Mouse (Mus musculus) layer of hippocampus, adult 11-12 months (tissue): ENCODE data around the gene Wdr19.
A peak's percentile ranks its signal among the peaks of the same experiment; 100 is the strongest.

Source experiments
- DNase-seq: peaks from one replicate; pipeline ENCODE4 v3.0.0; 2022; ENCODE audit warnings: low spot score

The Wdr19 gene

DNA sequence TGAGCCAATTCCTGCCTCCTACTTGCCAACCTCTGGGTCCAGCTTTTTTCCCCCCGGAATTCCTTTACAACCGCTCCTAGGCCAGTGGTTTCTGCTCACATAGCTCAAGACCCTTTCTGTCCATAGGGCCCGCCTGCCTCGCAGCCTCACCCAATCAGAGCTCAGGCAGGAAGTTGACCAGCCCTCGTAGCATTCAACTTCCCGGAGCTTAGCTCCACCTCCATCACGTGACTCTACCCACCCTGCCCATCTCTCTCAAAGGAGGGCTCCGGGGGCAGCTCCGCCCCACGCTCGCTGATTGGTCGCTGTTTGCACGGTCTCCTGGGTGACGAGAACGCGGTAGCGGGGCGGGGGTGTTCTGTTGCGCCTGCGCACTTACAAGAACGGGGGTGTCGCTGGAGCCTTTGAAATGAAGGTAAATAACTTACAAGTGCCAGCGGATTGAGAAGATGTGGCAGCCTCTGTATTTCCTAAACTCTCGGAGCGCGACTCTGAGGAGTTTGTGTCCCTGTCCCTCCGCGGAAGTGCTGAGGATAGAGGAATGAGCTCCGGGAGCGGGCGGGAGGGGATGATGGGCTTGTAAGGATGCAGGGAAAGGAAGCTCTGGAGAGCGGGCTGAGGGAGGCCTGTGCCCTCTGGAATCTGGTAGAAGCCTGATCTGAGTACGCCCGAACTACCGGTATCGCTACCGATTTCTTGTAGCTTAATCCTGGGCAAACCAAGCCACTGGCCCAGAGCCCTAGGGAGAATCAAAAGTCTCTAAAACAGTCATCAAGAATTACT lies at the start of gene Wdr19:
Gene Wdr19 (plus strand): TSS at position 351 of the 783 bp plus-strand sequence.
- DNase-seq: peak; percentile 99

DNA sequence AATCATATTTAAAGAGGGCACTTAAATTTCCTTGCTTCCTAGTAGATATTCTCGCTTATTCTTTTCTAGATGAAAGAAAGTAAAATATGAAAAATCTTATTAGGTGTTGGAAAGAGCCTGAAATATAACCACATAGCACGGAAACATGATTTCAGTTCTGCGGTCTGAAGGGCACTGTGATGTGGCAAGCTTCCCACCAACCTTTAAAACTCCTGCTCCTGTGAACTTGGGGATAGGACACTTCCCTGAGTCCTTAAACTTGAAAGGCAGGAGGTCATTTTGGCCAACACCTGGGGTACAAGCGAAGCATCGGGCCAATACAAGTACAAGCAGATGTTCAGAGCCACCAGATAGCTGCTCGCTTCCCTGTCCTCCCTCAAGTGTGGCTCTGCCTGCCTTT lies 49.8 kb upstream of the Wdr19 start:
- DNase-seq: no peak

DNA sequence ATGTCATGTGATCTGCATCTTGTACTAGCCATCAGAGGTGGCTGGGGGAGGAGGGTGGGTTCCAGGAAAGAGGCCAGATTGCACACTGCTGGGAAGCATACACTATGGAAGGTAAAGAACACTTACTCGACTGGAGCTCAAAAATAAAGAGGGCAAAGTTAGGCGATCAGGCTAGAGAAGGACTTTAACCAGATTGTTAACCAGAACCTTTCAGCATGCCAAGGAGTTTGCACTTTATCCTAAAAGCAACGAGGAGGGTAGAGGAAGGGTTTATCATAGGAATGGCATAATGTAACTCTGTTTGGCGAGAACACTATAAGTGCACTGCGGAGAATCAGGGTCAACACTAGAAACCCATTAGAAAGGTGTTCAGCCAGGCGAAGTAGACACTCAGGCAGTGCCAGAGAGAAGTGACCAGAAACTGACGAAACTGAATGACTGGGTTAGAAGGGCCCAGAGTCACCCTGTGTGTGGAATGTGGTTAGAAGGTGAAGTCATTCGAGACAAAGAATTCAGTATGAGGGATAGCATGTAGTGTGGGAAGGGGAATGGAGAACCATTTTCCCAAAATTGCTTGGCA lies 49.0 kb upstream of the Wdr19 start:
- DNase-seq: no peak

DNA sequence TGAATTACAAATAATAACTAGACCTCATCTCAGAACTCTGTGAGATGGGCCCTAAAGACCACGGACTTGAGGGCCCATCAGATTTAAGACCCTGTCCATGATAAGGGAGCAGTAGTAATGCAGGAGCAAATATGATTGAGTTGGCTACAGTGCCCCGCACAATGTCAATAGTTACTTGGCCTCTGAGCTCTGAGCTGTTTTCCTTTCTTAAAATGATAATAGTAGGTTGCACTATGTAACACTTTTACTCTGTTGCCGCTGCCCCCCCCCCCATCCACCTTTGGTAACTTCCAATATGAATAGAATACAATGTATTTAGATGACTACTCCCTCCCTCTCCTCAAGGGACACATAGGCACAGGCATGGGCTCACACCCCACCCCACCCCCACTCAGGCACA lies 48.2 kb upstream of the Wdr19 start:
- DNase-seq: no peak

DNA sequence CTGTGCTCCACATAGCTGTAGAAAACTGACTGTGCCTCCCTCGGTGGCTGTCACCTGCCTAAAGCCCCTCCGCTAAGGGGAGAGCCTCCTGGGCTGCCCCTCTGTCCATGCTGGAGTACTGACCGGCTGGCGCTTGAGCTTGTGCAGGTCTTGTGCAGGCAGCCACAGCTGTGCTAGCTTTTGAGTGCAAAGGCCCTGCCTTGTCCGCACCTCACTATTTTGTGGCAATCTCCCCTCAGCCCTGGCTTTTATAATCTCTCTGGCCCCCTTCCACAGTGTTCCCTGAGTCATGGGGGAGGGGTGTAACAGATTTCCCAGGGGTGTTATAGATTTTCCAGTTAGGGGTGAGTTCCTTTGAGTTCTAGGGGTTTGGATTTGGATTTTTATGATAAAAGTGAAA lies 47.7 kb upstream of the Wdr19 start:
- no peak for DNase-seq

DNA sequence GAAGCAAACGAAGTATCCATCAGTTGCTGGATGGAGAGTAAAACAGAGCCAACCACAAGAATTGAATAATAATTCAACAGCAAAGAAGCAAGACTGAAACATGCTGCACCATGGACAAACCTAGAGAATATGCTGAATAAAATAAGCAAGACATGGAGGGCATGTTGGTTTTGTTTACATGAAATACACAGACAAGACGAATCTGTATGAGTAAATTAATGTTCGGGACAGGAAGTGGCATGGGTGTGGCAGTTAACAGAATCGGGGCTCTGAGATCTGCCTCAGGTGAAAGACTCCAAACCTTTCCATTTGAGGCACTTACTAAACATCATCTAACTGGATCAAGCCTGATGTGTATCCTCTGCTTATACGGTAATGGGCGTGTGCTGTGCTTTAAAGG lies 45.2 kb upstream of the Wdr19 start:
- DNase-seq: no peak

DNA sequence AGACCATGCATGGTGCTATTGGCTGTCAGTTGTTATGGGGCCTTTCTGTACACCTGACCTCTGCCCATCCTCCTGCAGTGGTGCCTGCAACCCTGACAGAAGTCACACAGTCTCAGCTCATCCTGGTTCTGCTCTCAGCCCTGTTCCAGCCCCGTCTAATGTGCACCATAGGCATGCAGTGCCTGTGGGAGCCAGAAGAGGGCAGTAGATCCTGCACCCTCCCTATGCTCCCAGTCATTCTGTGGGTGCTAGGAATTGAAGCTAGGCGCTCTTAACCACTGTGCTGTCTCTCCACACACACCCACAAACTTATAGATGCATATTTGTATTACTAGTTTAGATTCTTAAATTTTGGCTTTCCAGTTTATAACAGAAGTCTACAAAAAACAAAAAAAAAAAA lies 42.6 kb upstream of the Wdr19 start:
- DNase-seq: no peak

DNA sequence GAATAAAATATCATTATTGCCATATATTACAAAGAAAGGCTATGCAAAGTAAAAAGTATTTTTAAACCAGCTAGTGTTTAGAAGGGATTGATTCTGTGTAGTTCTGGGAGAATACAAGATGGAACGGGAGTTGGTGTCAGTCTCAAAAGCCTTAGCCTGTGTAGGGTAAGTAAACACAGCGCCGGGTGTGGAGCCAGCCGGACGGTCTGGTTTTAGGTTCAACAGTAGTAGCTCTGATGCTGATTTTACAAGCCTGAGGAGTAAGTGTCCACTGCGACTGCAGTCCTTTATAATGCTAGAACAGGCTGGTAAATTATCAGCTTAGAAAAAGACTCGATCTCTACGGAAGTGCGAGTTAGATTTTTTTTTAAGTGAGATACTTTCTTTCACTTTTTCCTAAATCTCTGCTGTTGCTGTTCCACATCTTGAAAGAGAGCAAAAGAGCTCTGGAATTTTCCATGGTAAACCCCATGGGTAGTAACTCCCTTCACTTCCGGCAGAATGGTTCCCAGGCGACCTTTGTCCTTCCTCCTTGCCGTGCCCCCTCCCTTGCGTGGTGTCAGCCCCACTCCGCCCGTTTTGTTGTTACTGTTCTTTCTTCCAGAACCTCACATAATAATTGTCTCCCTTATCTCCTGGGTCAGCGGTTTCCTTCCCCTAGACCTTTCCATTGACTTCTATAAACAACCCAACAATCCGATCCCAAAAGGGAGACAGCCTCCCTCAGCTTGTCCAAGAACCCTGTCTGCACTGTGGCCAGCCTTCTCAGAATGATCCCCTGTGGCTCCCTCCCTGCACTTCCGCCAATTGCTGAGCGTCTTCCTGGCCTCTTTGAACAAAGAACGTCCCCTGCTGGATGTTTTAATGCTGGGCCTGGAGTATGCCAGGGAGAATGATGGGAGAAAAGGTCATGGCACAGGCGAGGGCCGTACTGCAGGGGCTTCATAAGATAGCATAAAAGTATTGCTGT lies 41.8 kb upstream of the Wdr19 start:
- no peak for DNase-seq

DNA sequence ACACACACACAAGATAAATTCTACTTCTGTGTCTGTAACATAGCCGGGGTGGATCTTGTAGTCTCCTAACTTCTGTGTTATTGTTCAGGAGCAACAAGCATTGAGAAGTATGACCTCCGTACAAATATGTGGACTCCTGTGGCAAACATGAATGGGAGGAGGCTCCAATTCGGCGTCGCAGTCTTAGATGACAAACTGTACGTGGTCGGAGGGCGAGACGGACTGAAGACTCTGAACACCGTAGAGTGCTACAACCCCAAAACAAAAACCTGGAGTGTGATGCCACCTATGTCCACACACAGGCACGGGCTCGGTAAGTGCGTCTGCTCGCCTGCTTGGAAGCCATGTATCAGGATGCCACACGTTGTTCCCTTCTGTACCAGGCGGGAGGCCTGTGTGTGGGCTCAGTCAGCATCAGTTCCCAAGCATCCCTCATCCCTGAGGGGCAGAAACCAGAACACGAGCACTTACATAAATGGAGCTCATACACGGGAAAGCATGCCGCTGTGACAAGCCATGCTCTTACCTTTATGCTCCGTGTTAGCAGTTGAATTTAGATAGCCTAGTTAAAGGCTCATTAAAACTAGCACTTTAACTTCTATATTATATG lies 40.7 kb upstream of the Wdr19 start:
- DNase-seq: peak; percentile 47

DNA sequence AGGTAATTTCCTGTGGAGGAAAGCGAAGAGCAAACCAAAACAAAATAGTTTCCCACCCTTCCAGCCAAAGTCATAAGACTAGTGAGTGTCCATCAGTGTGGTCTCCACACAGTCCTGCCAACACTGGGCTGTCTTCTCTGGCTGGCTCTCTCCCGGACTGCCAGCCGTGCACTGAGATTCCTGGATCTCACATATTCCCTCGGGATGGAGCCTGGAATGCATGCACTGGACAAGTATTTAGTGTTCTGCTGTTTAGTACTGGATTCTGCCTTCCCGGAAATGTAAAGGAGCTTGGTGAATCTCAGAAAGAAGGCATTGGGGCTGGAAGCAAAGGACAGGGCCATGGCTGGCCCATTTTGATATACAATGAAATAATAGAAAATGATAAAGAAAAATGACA lies 36.5 kb upstream of the Wdr19 start:
- DNase-seq: no peak

DNA sequence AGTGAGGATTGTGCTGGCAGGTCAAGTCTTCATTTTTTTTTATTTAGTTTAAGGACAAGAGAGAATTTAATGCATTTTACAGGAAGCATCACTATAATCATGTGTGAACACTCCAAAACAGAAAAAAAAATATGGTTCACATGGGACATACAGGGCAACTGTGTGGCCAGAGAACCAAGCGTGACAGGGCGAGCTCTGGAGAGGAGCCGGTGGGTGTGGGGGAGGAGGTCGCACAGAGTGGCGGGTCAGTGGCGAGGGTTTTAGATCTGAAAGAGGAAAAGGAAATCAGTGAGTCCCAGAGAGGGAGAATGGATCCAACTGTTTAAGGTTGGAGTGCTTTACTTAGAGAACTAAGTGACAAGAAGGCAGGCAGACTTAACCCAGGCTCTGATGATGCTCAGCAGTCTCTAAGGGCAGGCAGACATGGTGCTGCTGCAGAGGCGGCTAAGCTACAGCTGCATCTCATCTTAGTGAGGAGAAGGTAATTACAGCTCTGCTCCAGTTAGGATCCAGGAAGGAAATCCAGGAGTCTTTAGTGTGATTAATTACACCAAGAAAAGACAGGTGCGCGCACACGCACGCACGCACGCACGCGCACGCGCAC lies 35.9 kb upstream of the Wdr19 start:
- DNase-seq: no peak

DNA sequence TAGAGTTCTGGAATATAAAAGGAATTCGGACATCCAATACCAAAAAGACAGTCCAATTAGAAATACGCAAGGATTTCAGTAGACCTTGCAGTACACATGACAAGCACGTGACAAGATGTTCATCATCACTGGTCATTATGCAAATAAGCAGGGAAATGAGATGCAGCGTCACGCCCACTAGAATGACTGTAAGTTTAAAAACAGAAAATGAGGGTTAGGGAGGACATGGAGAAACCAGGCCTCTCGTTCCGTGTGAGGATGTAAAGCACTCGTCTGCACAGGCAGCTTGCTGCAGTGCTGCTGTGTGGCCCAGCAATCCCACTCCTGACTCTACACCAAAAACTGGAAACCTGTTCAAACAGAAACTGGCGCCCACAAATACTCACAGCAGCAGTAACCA lies 29.3 kb upstream of the Wdr19 start:
- no peak for DNase-seq

DNA sequence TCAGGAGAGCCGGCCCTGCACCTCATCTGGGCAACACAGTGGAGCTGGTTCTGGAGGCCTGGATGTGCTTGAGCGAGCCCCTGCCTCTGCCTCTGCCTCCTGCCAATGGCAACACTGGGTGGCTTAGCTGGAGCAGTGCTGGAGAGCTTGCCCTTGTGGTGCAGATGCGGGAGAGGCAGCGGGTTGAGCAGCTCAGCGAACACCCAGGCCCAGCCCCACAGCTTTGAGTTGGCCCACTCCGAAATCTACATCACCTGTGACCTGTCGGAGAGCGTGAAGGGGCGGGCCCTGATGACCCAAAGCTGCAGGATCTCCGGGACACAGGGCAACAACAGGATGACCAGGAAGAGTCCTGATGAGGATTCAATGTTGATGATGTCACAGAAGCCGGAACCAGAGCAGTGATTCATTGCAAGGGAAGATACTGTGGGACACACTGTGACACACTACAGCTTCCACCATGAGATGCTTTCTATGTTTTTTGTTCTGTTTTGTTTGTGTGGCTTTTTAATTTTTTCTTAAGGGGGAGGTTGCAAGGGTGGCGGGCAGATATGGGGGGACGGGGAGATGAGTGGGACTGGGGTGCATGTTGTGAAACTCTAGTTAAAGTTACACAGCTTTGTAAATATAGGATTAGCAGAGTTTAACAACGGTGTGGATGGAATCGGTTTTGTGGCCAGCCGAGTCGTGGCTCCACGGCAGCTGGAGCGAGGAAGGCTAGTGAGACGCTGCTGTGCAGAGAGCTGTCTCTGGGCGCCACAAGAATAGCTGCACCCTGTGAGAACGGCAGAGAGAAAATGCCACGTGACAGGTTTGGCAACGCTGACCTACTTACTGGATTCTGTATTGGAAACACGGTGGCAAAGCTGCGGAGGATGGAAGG lies 24.2 kb upstream of the Wdr19 start:
- peak; percentile 73 for DNase-seq

DNA sequence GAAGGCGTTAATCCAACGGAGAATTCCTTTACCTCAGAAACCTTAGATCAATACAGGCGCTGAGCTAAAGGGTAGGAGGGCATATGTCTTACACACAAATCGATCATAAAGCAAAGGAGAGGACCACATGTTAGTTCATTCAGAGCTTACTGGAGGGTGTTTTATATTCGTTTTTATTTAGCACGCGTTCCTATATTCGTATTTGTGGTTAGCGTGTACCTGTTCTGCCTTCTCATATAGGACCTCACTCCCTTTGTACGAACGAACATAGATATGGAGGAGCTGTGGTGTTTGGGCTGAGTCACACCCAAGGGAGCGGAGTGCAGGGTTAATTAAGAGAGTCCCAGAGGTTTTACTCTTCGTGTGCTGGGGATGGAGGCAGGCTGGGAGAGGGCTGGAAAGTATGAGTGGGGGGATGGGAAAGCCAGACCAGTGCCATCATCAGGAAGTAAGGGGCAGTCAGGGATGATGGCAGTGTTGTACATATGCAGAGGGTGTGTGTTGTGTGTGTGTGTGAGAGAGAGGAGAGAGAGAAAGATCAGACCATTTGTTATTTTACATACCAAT lies 23.5 kb upstream of the Wdr19 start:
- DNase-seq: no peak

DNA sequence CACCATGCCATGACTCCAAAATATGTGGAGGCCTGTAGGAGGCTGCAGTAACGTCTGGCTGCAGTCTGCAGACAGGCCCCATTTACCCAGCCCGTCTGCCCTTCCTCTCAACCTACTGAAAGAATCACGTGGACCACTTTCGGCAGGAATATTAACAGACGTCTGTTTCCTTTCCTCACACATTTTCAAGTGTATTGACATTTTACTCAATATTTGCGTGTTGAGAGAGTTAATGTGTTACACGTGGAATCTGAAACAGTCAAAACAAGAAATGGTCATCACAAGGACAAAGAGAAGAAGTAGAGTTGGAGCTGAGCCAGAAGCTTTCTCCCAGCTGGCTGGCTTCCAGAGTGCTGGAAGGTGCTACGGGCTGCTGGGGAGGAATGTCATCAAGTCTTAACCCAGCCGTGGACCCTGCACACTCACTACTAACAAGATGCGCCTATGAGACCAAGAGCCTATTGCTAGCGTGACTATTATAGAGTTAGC lies 22.4 kb upstream of the Wdr19 start:
- DNase-seq: no peak

DNA sequence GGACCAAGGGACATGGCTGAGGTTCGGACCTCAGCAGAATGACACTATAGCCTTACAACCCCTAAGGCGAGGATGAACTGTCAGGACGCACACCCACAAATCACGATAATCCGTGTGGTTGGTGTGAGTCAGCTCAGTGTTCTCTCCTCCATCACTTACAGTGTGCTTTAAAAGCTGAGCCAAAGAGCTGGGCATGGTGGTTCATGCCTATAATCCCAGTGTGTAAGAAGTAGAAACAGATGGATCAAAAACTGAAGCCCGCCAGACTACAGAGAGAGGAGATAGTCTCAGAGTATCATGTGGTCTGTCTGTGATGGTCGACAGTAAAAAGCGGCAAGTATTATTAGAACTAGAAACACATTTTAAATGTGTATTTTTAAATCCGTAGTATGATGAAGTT lies 21.0 kb upstream of the Wdr19 start:
- no peak for DNase-seq

DNA sequence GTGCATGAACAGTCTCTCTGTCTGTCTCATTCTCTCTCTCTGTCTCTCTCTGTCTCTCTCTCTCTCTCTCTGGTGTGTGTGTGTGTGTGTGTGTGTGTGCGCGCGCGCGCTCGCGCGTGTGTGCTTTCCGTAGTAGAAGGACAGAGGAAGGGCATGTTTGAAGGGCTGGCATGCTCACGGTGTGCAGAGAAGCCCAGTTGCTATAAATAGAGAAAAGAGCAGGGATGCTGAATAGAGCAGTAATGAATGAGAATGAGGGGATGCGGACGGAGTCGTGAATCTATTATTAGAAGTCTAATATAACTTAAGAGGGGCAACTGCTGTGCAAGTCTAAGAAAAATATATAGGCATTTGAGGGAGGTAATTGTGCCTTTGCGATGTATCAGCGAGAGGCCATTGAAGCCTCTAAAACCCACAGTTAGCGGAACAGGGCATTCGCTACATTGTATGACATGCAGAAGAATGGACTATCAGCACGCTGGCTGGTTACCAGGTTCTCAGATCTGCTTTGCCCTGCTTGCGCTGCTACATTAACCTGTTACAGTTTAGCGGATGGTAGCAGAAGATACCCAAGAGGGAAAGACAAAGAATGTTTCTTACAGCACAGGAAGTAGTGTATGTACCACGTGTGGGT lies 18.2 kb upstream of the Wdr19 start:
- no peak for DNase-seq

DNA sequence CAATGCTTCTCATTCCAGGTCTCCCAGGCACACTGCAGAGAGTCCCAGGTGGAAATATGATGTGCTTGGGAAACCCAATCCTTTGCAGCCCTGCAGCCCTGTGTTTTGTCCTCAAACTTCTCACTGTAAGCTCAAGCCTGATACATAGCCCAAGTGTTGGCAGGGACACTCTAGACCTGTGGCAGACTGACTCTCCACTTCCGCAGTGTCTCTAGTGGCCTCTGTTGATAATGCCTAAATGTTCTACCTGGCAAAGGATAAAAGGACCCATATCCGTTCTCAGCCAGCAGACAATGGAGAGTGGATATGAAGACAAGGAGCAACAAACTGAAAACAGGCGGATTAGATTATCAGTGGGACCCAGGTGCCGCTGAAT lies 17.7 kb upstream of the Wdr19 start:
- DNase-seq: no peak

DNA sequence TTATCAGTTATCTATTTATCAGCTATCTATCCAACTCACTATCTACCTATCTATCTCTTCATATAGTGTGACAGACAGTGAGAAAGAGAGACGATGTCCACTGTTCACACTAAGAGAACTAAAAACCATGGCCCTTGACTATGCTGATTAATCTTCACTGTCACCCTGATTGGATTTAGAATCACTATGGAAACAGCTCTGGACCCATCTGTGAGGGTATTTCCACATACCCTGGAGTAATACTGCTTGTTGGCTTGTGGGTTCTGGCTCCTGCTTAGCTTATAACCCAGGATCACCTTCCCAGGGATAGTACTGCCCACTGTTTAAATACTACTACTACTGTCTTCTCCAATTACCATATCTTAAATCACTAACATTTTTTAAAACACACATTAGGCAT lies 17.2 kb upstream of the Wdr19 start:
- no peak for DNase-seq

DNA sequence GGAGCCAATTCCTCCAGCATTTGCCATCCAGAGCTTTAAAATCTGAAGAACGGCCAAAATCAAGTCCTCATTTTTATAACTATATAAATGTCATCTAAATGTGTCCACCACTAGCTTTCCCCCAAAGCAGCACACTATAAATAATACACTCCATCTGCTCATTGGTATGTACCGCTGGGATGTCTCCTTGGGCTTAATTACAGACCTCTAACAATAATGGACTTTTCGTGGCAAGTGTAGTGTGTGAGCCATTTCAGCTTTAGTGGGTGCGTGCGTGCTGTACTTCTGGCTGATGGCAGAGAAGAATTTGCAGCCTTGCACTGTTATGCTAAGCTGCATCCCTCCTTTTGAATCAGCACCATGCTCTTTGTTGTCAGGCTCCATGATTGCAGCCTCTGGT lies 7.9 kb upstream of the Wdr19 start:
- DNase-seq: no peak
